Mouse (Mus musculus): Measurements from ENCODE around the gene Plppr3. TPM values are rescaled to one million over a fixed set of nuclear protein-coding genes. Genes with fewer than 3 reads are reported as not detected.
A peak's percentile ranks its signal among the peaks of the same experiment; 100 is the strongest.

The Plppr3 gene
- polyA plus RNA-seq, 1 experiment, result 5.4 TPM

- H3K36me3 ChIP-seq (ENCODE audit: control insufficient read depth, insufficient read depth), result peaks cover 4% of the 10 kb centered on the region
- H3K79me2 ChIP-seq (ENCODE audit: control insufficient read depth, insufficient read depth), result no peaks in the 10 kb centered on the region
- H3K27me3 ChIP-seq (ENCODE audit: control insufficient read depth, insufficient read depth, insufficient read length), result no peaks in the 10 kb centered on the region
- H3ac ChIP-seq (ENCODE audit: control insufficient read depth, insufficient read length), result peak overlapping the region; percentile 67
- TF ChIP-seq POLR2AphosphoS2 (IDR thresholded peaks at IDR 0.05; ENCODE audit: insufficient read length, low read depth) (peak; percentile 24), MAX (IDR thresholded peaks at IDR 0.05; ENCODE audit: low read depth) (no peak)
- peak overlapping the region; percentile 30 for H3K4me3 ChIP-seq
- H3K4me2 ChIP-seq (ENCODE audit: low read depth), result peak overlapping the region; percentile 5
Measured at GRCm38 (mm10) chr10:79909092-79909922, 34.9 kb upstream of the Plppr3 start.

GRCm38 (mm10) chr10:79908167-79909091 is 34.0 kb upstream of the Plppr3 start, which contains the start of gene Med16:
Gene Med16 (minus strand): TSS chr10:79908923.
- H3ac ChIP-seq (ENCODE audit: control insufficient read depth, insufficient read length), result peak within 1 kb of the TSS; percentile 67
- no peak for TF ChIP-seq TCF12 (IDR thresholded peaks at IDR 0.05; ENCODE audit: insufficient read depth, poor library complexity, severe bottlenecking)
- TF ChIP-seq POLR2AphosphoS2 (IDR thresholded peaks at IDR 0.05; ENCODE audit: insufficient read length, low read depth), result no peak
- no peak for TF ChIP-seq MYOD1 (IDR thresholded peaks at IDR 0.05; ENCODE audit: control insufficient read depth in 1 of 3, insufficient read length in 2 of 3, low read depth in 2 of 3)
- TF ChIP-seq MYOG (IDR thresholded peaks at IDR 0.05; ENCODE audit: control insufficient read depth in 1 of 3, insufficient read depth in 1 of 3, insufficient read length in 2 of 3, low read depth in 2 of 3), result no peak
- no peak for TF ChIP-seq USF1 (IDR thresholded peaks at IDR 0.05; ENCODE audit: low read depth)
- peak; percentile 36 for TF ChIP-seq POLR2A (IDR thresholded peaks at IDR 0.05; ENCODE audit: insufficient read length, low read depth)
- peak; percentile 35 for TF ChIP-seq SRF (IDR thresholded peaks at IDR 0.05; ENCODE audit: control insufficient read depth, insufficient read length, low read depth)
- TF ChIP-seq REST (IDR thresholded peaks at IDR 0.05; ENCODE audit: insufficient read depth, insufficient read length), result no peak
- no peak for TF ChIP-seq CEBPB (IDR thresholded peaks at IDR 0.05; ENCODE audit: insufficient read depth, poor library complexity, severe bottlenecking)
- no peaks in the 10 kb centered on the region for H3K27me3 ChIP-seq (ENCODE audit: control insufficient read depth, insufficient read depth, insufficient read length)
- H3K4me3 ChIP-seq, result peak within 1 kb of the TSS; percentile 30
- H3K4me2 ChIP-seq (ENCODE audit: low read depth), result peak within 1 kb of the TSS; percentile 69
- no peaks in the 10 kb centered on the region for H3K79me2 ChIP-seq (ENCODE audit: control insufficient read depth, insufficient read depth)
- peaks cover 4% of the 10 kb centered on the region for H3K36me3 ChIP-seq (ENCODE audit: control insufficient read depth, insufficient read depth)

- Histone ChIP-seq H3ac (ENCODE audit: control insufficient read depth, insufficient read length) (no peak overlapping the region), H3K27me3 (ENCODE audit: control insufficient read depth, insufficient read depth, insufficient read length) (no peaks in the 10 kb centered on the region), H3K36me3 (ENCODE audit: control insufficient read depth, insufficient read depth) (peaks cover 4% of the 10 kb centered on the region), H3K79me2 (ENCODE audit: control insufficient read depth, insufficient read depth) (no peaks in the 10 kb centered on the region), H3K4me3 (no peak overlapping the region), H3K4me2 (ENCODE audit: low read depth) (no peak overlapping the region)
- TF ChIP-seq POLR2A (IDR thresholded peaks at IDR 0.05; ENCODE audit: insufficient read length, low read depth) (no peak), REST (IDR thresholded peaks at IDR 0.05; ENCODE audit: insufficient read depth, insufficient read length) (no peak), SRF (IDR thresholded peaks at IDR 0.05; ENCODE audit: control insufficient read depth, insufficient read length, low read depth) (no peak), POLR2AphosphoS2 (IDR thresholded peaks at IDR 0.05; ENCODE audit: insufficient read length, low read depth) (no peak), TCF3 (IDR thresholded peaks at IDR 0.05; ENCODE audit: insufficient read length, low read depth) (no peak), TCF12 (IDR thresholded peaks at IDR 0.05; ENCODE audit: insufficient read depth, poor library complexity, severe bottlenecking) (no peak), USF1 (IDR thresholded peaks at IDR 0.05; ENCODE audit: low read depth) (no peak), MAX (IDR thresholded peaks at IDR 0.05; ENCODE audit: low read depth) (no peak), CEBPB (IDR thresholded peaks at IDR 0.05; ENCODE audit: insufficient read depth, poor library complexity, severe bottlenecking) (no peak)
Measured at GRCm38 (mm10) chr10:79907415-79907814, 33.0 kb upstream of the Plppr3 start.

GRCm38 (mm10) chr10:79906712-79907111 is 32.3 kb upstream of the Plppr3 start:
- Histone ChIP-seq H3ac (ENCODE audit: control insufficient read depth, insufficient read length) (no peak overlapping the region), H3K4me3 (no peak overlapping the region), H3K79me2 (ENCODE audit: control insufficient read depth, insufficient read depth) (no peaks in the 10 kb centered on the region), H3K4me2 (ENCODE audit: low read depth) (no peak overlapping the region), H3K27me3 (ENCODE audit: control insufficient read depth, insufficient read depth, insufficient read length) (no peaks in the 10 kb centered on the region), H3K36me3 (ENCODE audit: control insufficient read depth, insufficient read depth) (peaks cover 4% of the 10 kb centered on the region)
- no peak for TF ChIP-seq CEBPB (IDR thresholded peaks at IDR 0.05; ENCODE audit: insufficient read depth, poor library complexity, severe bottlenecking)
- TF ChIP-seq TCF12 (IDR thresholded peaks at IDR 0.05; ENCODE audit: insufficient read depth, poor library complexity, severe bottlenecking), result no peak
- TF ChIP-seq POLR2A (IDR thresholded peaks at IDR 0.05; ENCODE audit: insufficient read length, low read depth), result no peak
- TF ChIP-seq POLR2AphosphoS2 (IDR thresholded peaks at IDR 0.05; ENCODE audit: insufficient read length, low read depth), result no peak
- no peak for TF ChIP-seq E2F4 (IDR thresholded peaks at IDR 0.05; ENCODE audit: insufficient read depth)

- Histone ChIP-seq H3K27me3 (ENCODE audit: control insufficient read depth, insufficient read depth, insufficient read length) (no peaks in the 10 kb centered on the region), H3K4me3 (no peak overlapping the region), H3K4me2 (ENCODE audit: low read depth) (no peak overlapping the region), H3ac (ENCODE audit: control insufficient read depth, insufficient read length) (no peak overlapping the region), H3K79me2 (ENCODE audit: control insufficient read depth, insufficient read depth) (no peaks in the 10 kb centered on the region), H3K36me3 (ENCODE audit: control insufficient read depth, insufficient read depth) (peaks cover 4% of the 10 kb centered on the region)
- TF ChIP-seq MYOG (IDR thresholded peaks at IDR 0.05; ENCODE audit: control insufficient read depth in 1 of 3, insufficient read depth in 1 of 3, insufficient read length in 2 of 3, low read depth in 2 of 3) (peak in 2 of 3 experiments; percentile 42 to 49), E2F4 (IDR thresholded peaks at IDR 0.05; ENCODE audit: insufficient read depth) (no peak), MYOD1 (IDR thresholded peaks at IDR 0.05; ENCODE audit: control insufficient read depth in 1 of 3, insufficient read length in 2 of 3, low read depth in 2 of 3) (peak in 2 of 3 experiments; percentile 81 to 82)
Measured at GRCm38 (mm10) chr10:79900951-79901410, 26.5 kb upstream of the Plppr3 start.

Data from myocyte (in vitro differentiated cells).